Mouse (Mus musculus): ENCODE data around the gene Gadd45a. TPM values are rescaled to one million over a fixed set of nuclear protein-coding genes. Genes with fewer than 3 reads are reported as not detected.

Gadd45a gene
- total RNA-seq, 2 experiments from 2014 or later, result 32.5 to 36.8 TPM

DNA sequence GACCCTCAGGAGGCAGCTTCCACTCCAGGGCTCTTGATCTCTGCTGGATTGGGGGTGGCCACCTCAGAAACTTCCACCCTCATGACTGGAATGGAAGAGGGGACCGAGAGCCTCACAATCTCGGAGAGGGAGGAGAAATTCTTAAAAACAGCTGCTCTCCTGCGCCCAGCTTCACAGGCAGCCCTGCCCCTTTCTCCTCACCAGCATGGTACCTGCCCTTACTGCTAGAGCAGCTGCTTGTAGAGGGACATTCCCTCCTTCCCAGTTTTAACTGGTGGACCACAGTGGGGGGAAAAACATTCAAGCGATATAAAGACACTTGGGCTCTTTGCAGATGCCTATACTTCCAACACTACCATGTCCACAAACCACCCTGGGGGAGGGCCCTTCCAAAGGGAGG lies 18.9 kb downstream of the Gadd45a start:
- DNase-seq, result no peak

GRCm38 (mm10) chr6:67016520-67017111 lies 20.6 kb downstream of the Gadd45a start:
- no peak for DNase-seq

GRCm38 (mm10) chr6:67015739-67016519 lies 21.3 kb downstream of the Gadd45a start:
- peak; percentile 48 for DNase-seq

DNA sequence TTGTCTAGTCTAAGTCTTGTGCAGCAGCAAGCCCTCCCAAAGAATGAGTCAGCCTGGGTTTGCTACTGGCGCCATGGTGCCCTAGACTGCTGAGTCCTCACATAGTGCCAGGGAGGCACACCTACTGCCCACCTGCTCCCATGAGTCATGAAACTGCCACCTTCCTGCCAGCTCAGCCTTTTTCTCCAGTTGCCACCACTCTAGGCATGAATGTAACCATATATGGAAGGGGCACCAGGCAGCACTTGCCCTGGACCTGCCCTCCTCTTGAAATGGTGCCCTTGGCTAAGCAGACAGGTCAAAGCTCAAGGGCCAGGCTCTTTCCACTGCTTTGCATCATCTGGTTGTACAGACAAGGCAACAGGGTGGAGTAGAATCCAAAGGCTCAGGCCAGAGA lies 22.6 kb downstream of the Gadd45a start:
- DNase-seq, result no peak

DNA sequence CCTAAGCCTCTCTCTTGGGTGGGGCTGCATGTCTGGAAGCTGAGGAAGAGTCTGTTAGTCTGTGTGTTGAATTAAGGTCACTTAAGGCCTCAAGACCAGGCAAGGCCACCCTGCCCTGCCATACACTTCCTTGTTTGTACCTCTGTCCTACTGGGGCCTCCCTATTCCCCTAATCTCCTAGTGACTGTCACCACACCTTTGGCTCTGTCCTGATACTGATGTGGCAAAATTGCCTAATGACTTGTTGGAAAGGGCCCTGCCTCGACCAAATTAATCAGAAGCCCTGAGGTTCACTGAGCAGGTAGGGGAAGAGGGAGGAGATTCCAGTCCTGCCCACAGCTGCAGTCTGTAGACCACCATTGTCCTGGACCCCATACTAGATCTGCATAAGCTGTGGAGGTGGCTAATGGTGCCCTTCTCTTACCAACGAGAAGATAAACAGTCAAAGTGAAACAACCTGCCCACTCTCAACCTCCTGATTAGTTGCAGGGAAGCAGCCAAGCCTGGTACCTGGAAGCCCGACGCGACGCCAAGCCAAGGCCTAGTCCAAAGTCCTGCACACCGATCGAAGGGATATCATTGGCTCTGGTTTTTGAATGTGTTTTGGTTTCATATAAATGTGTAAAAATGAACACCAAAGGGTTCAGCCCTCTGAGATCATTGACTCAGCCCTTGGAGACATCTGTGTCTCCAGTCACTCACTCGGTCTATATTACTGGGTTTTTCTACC lies 23.1 kb downstream of the Gadd45a start:
- no peak for DNase-seq

DNA sequence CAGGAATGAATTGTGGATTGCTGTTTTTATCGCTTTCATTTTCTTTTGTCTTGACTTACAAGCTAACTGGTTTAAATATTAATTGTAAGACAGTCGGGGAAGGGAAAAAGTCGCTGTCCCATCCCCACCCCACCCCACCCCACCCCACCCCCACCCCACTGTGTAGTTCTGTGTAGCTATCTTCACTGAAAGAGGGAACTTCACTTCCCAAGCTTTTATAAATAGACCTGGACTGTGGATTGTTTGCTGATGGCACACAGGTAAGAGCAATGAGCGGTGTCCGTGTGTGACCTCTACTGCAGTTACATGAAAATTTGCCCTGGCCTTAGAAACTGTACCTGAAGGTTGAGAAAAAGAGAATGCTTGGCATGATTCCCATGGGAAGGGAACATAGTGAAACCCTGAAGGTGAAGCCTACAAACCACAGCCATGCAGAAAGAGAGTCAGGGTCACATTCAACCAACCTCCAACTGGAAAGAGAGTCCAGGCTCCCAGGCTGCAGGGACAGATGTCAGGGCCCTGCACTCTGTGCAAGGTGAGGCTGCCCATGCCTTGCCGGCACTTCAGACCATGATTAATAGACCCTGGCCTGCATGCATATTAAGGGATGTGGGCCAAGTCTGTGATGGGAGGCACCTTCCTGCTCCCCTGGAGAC lies 23.8 kb downstream of the Gadd45a start:
- DNase-seq, result no peak

DNA sequence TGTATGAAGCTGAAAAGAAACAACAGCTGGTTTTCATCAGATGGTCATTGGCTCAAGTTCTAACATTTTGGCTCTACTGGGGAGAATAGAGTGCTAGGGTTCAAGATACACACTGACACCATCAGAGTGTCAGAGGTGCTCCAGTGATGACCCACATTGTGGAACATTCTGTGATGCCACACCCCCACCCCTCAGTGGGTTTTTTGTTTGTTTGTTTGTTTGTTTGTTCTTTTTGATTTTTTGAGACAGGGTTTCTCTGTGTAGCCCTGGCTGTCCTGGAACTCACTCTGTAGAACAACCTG lies 26.1 kb downstream of the Gadd45a start:
- DNase-seq, result no peak

GRCm38 (mm10) chr6:67010370-67011216 lies 26.7 kb downstream of the Gadd45a start:
- no peak for DNase-seq

GRCm38 (mm10) chr6:67009888-67010287 lies 27.4 kb downstream of the Gadd45a start:
- DNase-seq, result no peak

DNA sequence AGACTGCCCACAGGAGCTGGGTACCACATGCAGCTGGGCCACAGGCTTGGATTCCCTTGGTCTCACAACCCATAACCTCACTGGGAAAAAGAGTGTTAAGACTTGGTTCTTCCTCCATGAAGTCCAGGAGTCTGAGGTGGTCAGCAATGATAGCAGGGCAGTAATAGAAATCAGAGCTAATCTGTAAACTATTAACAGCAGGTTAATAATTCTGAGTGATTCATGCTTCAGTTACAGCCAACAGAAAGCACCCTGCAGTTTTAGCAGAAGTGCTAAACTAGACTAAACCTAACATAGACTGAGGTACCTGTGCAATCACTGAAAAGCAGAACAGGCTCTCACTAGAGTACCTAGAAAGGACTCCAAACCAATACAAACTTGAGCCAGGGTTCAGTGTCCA lies 37.5 kb downstream of the Gadd45a start:
- DNase-seq, result no peak

DNA sequence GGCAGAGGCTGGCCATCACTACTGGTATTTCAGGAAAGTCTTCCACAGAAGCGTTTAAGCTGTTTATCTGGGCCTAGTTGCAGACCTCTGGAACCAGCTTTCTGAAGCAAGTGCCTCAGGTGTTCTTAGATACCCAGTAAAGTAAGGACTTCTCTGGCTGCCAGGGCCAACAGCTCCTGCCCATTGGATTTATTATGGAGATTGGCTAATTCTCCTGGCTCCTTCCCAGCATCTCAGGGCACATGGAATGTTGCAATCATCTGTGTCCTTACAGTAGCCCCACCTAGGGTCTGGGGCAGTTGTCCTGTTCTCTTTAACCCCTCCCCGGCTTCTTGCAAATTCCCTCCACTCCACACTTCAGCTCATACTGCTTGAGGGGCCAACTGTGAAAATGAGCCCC lies 38.6 kb downstream of the Gadd45a start:
- DNase-seq, result no peak

GRCm38 (mm10) chr6:66996257-66996656 lies 41.0 kb downstream of the Gadd45a start:
- DNase-seq, result no peak

DNA sequence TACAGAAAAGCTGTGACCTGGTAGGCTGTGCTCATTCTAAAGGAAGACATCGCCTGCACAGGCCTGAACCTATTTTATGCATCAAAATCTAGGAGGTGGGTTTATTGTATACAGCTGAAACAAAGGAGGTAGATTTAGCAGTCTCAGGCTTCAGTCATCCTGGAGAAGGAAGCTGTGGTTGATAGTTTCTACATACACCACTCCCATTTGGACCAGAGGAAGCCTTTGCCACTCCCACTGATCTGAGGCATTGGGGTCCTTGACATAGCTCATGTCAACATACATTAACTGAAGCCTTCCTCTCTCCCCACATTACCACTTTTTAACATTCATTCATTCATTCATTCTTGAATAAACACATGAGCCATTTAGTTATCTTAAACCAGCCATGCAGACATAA lies 41.4 kb downstream of the Gadd45a start:
- no peak for DNase-seq

- DNase-seq, result no peak
These were observed 42.3 kb downstream of the Gadd45a start for GRCm38 (mm10) chr6:66994981-66995380.

GRCm38 (mm10) chr6:66992786-66993185 lies 44.5 kb downstream of the Gadd45a start:
- no peak for DNase-seq

DNA sequence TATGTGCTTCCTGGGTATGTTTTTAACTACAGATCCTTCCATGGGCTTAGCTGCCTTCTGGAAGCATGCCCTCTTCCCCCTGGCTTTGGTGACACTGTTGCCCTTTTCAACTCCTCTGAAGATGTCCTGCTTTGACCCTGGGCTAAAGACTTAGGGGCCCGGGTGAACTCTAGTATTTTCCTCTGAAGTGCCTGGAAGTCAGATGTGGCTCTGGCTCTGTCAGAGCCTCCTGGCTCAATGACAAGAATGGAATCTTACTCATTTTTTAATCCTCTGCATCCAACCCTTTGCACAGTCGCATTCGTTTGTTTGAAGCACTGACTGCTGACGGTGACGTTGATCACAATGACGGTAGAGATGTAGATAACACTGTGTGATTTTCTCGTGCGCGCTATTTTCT lies 45.0 kb downstream of the Gadd45a start:
- no peak for DNase-seq

- no peak for DNase-seq
These were observed 47.7 kb downstream of the Gadd45a start for GRCm38 (mm10) chr6:66989518-66989917.

DNA sequence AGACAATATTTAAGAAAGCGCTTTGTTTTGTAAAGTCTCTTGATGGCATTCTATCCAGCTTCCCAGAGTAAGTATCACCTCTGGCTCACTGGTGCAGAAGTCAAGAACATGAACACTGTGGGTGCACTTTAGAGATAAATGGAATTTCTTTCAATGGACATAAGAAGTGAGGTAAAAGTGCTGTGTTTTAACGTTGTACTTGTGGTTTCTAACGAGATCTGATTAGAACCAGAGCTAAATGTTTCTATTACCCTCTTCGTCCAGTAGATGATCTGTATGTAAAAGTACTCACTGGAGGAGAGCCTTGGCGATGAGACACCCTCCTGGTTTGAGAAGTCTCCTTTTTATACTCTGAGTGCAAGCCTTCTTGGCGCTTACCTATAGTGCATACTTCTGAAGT lies 48.2 kb downstream of the Gadd45a start:
- no peak for DNase-seq

GRCm38 (mm10) chr6:66988363-66988762 lies 48.9 kb downstream of the Gadd45a start:
- no peak for DNase-seq

GRCm38 (mm10) chr6:66987643-66988042 lies 49.6 kb downstream of the Gadd45a start:
- DNase-seq, result peak; percentile 76

- DNase-seq, result no peak
These were observed 51.2 kb downstream of the Gadd45a start for GRCm38 (mm10) chr6:66986063-66986462.

DNA sequence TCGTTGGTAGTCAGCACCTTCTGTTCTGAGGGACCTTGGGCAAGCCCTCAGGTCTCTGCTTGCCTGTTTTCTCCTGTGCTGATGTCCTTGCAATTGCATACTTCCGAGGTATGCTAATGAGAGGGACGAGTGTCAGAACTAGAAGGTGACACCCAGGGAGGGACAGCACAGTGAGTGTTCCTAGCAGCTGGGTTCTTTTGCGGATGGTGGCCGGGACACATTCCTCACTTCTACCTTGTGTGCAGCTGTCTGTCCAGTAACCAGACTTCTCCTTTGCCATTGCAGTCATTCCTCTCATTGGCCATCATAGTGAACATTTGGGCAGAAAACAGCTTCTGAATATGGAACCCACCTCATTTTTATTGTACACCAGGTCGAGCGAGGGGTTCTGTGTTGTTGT lies 51.8 kb downstream of the Gadd45a start:
- no peak for DNase-seq
